Mouse (Mus musculus) c-Kit-positive CD71-negative TER-119-negative erythroid progenitor cells, embryonic 14.5 days (primary cell): ENCODE measurements around the gene Pon1.
"Not testable (repeated sequence)": the region's sequence is repeated elsewhere in the genome, so short reads cannot be mapped to it uniquely, and the experiment has no call there.

Experiments used
- DNase-seq: peaks from one replicate; pipeline ENCODE4 v3.0.0-alpha.2; 2013; ENCODE audit warnings: low read depth

The Pon1 gene

GRCm38 (mm10) chr6:5193693-5194092 is at the start of gene Pon1:
Pon1 (minus strand) TSS chr6:5193946.
- no peak for DNase-seq

- DNase-seq = no peak
Observed at GRCm38 (mm10) chr6:5238799-5239198, 45.1 kb upstream of the Pon1 start.

- DNase-seq = no peak
Observed at GRCm38 (mm10) chr6:5237510-5237909, 43.8 kb upstream of the Pon1 start.

- no peak for DNase-seq
Observed at GRCm38 (mm10) chr6:5236843-5237371, 43.2 kb upstream of the Pon1 start.

- DNase-seq = no peak
Observed at GRCm38 (mm10) chr6:5234563-5234962, 40.8 kb upstream of the Pon1 start.

GRCm38 (mm10) chr6:5233812-5234211 is 40.1 kb upstream of the Pon1 start:
- no peak for DNase-seq

- DNase-seq = no peak
Observed at GRCm38 (mm10) chr6:5232022-5232421, 38.3 kb upstream of the Pon1 start.

GRCm38 (mm10) chr6:5230261-5230660 is 36.5 kb upstream of the Pon1 start:
- no peak for DNase-seq

- not testable (repeated sequence) for DNase-seq
Observed at GRCm38 (mm10) chr6:5223551-5223950, 29.8 kb upstream of the Pon1 start.

GRCm38 (mm10) chr6:5222080-5222479 is 28.3 kb upstream of the Pon1 start:
- DNase-seq = no peak

- DNase-seq = no peak
Observed at GRCm38 (mm10) chr6:5218190-5218589, 24.4 kb upstream of the Pon1 start.

- no peak for DNase-seq
Observed at GRCm38 (mm10) chr6:5207817-5208216, 14.1 kb upstream of the Pon1 start.

GRCm38 (mm10) chr6:5199916-5200315 is 6.2 kb upstream of the Pon1 start:
- no peak for DNase-seq

- no peak for DNase-seq
Observed at GRCm38 (mm10) chr6:5199376-5199905, 5.7 kb upstream of the Pon1 start.

- DNase-seq = no peak
Observed at GRCm38 (mm10) chr6:5198590-5198989, 4.8 kb upstream of the Pon1 start.

GRCm38 (mm10) chr6:5190761-5191160 is 3.0 kb downstream of the Pon1 start:
- DNase-seq = no peak

- no peak for DNase-seq
Observed at GRCm38 (mm10) chr6:5189507-5189906, 4.2 kb downstream of the Pon1 start.

- DNase-seq = no peak
Observed at GRCm38 (mm10) chr6:5188938-5189337, 4.8 kb downstream of the Pon1 start.

- DNase-seq = no peak
Observed at GRCm38 (mm10) chr6:5188036-5188435, 5.7 kb downstream of the Pon1 start.

- no peak for DNase-seq
Observed at GRCm38 (mm10) chr6:5187586-5187985, 6.2 kb downstream of the Pon1 start.

- DNase-seq = no peak
Observed at GRCm38 (mm10) chr6:5186229-5186950, 7.4 kb downstream of the Pon1 start.

GRCm38 (mm10) chr6:5180645-5181044 is 13.1 kb downstream of the Pon1 start:
- no peak for DNase-seq

- no peak for DNase-seq
Observed at GRCm38 (mm10) chr6:5179189-5179588, 14.6 kb downstream of the Pon1 start.
